Comparison of ENCODE assay signal across 8 mouse cellular contexts in genomic region chr10:43022190-43022761, GRCm38 (mm10).
A peak's percentile ranks its signal among the peaks of the same experiment; 100 is the strongest.
DNase-seq lines count a peak whose midpoint lies in the region; ATAC-seq lines count a peak whose summit lies in the region.

No protein-coding gene starts in this region.

- no peak overlapping the region for H3K27ac ChIP-seq in kidney, embryonic 16.5 days (ENCODE audit: low read length)
- H3K27ac ChIP-seq in intestine, embryonic 16.5 days (ENCODE audit: low read length), result no peak overlapping the region
- no peak overlapping the region for H3K27ac ChIP-seq in neural tube, embryonic 15.5 days (replicated peaks)

- H3K4me3 ChIP-seq in kidney, embryonic 16.5 days (ENCODE audit: low read length), result peak overlapping the region; percentile 60
- peak overlapping the region; percentile 64 for H3K4me3 ChIP-seq in intestine, embryonic 16.5 days (ENCODE audit: low read length)
- peak overlapping the region; percentile 47 for H3K4me3 ChIP-seq in neural tube, embryonic 15.5 days (replicated peaks)

- H3K9me3 ChIP-seq in kidney, embryonic 16.5 days (ENCODE audit: low read length), result no peaks in the 10 kb centered on the region
- no peaks in the 10 kb centered on the region for H3K9me3 ChIP-seq in intestine, embryonic 16.5 days (ENCODE audit: control insufficient read depth, low read length)
- H3K9me3 ChIP-seq in neural tube, embryonic 15.5 days (replicated peaks), result no peaks in the 10 kb centered on the region

- no peaks in the 10 kb centered on the region for H3K36me3 ChIP-seq in kidney, embryonic 16.5 days (ENCODE audit: insufficient read depth, low read length)
- no peaks in the 10 kb centered on the region for H3K36me3 ChIP-seq in intestine, embryonic 16.5 days (ENCODE audit: control insufficient read depth, insufficient read depth, low read length)
- no peaks in the 10 kb centered on the region for H3K36me3 ChIP-seq in neural tube, embryonic 15.5 days

- peaks cover 51% of the 10 kb centered on the region for H3K27me3 ChIP-seq in kidney, embryonic 16.5 days (ENCODE audit: insufficient read depth, low read length)
- peaks cover 33% of the 10 kb centered on the region for H3K27me3 ChIP-seq in intestine, embryonic 16.5 days (replicated peaks; ENCODE audit: control insufficient read depth, insufficient read depth, low read length)
- H3K27me3 ChIP-seq in neural tube, embryonic 15.5 days (replicated peaks), result peaks cover 4% of the 10 kb centered on the region; the same call in 1 of the 2 replicates

- peaks cover 22% of the 10 kb centered on the region for H3K4me1 ChIP-seq in kidney, embryonic 16.5 days (ENCODE audit: insufficient read depth, low read length)
- H3K4me1 ChIP-seq in intestine, embryonic 16.5 days (ENCODE audit: control insufficient read depth, insufficient read depth, low read length), result peaks cover 15% of the 10 kb centered on the region
- peaks cover 24% of the 10 kb centered on the region for H3K4me1 ChIP-seq in neural tube, embryonic 15.5 days

- peak overlapping the region; percentile 68 for H3K9ac ChIP-seq in kidney, embryonic 16.5 days (replicated peaks; ENCODE audit: low read length)
- H3K9ac ChIP-seq in intestine, embryonic 16.5 days (ENCODE audit: low read depth, low read length), result no peak overlapping the region
- H3K9ac ChIP-seq in neural tube, embryonic 15.5 days (replicated peaks), result peak overlapping the region; percentile 48

- 8% methylated on average over 29 of the region's 29 CpGs for WGBS in kidney, embryonic 16.5 days
- whole genome bisulfite sequencing in intestine, embryonic 16.5 days, result 9% methylated on average over 29 of the region's 29 CpGs
- WGBS in neural tube, embryonic 15.5 days, result 8% methylated on average over 29 of the region's 29 CpGs

- ATAC-seq in kidney, embryonic 16.5 days (ENCODE audit: low FRiP score, low TSS enrichment), result peak; percentile 57
- ATAC-seq in intestine, embryonic 16.5 days, result peak; percentile 46; the same call in 1 of the 2 replicates
- ATAC-seq in neural tube, embryonic 15.5 days (ENCODE audit: low FRiP score), result peak; percentile 22; the same call in 1 of the 2 replicates
- ATAC-seq in megakaryocyte, adult 5-6 weeks (ENCODE audit: poor library complexity, severe bottlenecking), result no peak

- no peak for DNase-seq in kidney, postnatal 25 days
- peak; percentile 50 for DNase-seq in embryo, embryonic 10.5 days (ENCODE audit: low spot score)
- no peak for DNase-seq in thymus, postnatal 10 days (ENCODE audit: low spot score in 2 of 2)
- DNase-seq in adrenal gland, postnatal 36 days, result no peak

- peak overlapping the region; percentile 100 for H3K4me2 ChIP-seq in kidney, embryonic 16.5 days (replicated peaks; ENCODE audit: low read depth, low read length)
- H3K4me2 ChIP-seq in intestine, embryonic 16.5 days (ENCODE audit: low read depth, low read length), result peak overlapping the region; percentile 99
- H3K4me2 ChIP-seq in neural tube, embryonic 15.5 days, result peak overlapping the region; percentile 89
